7 mouse cellular contexts compared by ENCODE assay signal in the genomic region with DNA sequence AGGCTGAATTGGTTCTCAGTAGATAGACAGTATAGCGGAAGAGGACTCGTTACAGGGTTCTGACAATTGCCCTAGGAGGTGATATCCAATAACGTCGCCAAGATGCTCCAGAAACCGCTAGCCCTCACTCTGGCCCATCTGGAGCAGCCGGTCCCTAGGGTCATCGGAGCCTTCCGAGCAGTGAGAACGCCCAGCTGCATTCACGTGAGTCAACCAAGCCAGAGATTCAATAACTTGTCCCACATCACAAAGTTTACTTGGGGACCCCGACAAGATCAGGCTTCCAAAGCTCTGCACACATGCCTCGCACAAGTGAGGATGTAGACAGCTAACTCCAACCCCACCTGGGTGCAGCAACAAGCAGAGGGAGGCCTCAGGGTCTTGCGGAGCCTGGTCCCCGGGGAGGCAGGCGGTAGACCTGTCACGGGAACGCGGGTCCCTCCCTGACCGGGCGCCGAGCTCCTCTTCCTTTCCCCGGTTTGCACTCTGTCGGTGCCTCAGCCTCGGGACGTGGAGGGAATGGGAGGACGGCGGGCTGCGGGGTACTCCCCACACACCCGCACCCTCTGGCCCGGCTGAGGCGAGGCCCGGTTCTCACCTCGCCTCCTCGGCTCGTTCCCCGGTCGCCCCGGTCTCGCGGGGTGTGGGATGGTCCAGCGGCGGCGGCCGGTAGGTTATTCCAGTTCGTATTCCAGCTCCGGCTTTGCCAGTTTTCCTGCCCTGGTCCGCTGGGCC. TPM values are rescaled to one million over a fixed set of nuclear protein-coding genes. Genes with fewer than 3 reads are reported as not detected.
A peak's percentile ranks its signal among the peaks of the same experiment; 100 is the strongest.
DNase-seq lines count a peak whose midpoint lies in the region; ATAC-seq and TF ChIP-seq lines count a peak whose summit lies in the region.

No protein-coding gene starts in this region.

- no peak for TF ChIP-seq CTCF in hindbrain, postnatal 0 days (IDR thresholded peaks at IDR 0.05; ENCODE audit: low read depth)

- peaks cover 15% of the 10 kb centered on the region for H3K36me3 ChIP-seq in embryonic facial prominence, embryonic 13.5 days
- peaks cover 4% of the 10 kb centered on the region; the same call in 1 of the 2 replicates for H3K36me3 ChIP-seq in hindbrain, postnatal 0 days (ENCODE audit: insufficient read depth, low read length)
- peaks cover 17% of the 10 kb centered on the region for H3K36me3 ChIP-seq in midbrain, embryonic 14.5 days (ENCODE audit: control insufficient read depth, insufficient read depth, low read length)

- H3K9ac ChIP-seq in embryonic facial prominence, embryonic 13.5 days = peak overlapping the region; percentile 93
- H3K9ac ChIP-seq in hindbrain, postnatal 0 days (replicated peaks; ENCODE audit: low read length) = peak overlapping the region; percentile 77
- peak overlapping the region; percentile 75 for H3K9ac ChIP-seq in midbrain, embryonic 14.5 days (replicated peaks; ENCODE audit: low read length)

- H3K27ac ChIP-seq in embryonic facial prominence, embryonic 13.5 days = peak overlapping the region; percentile 84
- H3K27ac ChIP-seq in hindbrain, postnatal 0 days = peak overlapping the region; percentile 88
- H3K27ac ChIP-seq in midbrain, embryonic 14.5 days (replicated peaks; ENCODE audit: low read depth, low read length) = peak overlapping the region; percentile 90

- ATAC-seq in embryonic facial prominence, embryonic 13.5 days (ENCODE audit: insufficient number of reproducible peaks, insufficient read depth, low FRiP score, low TSS enrichment, low read depth) = peak; percentile 77
- peak; percentile 84; the same call in 1 of the 2 replicates for ATAC-seq in hindbrain, postnatal 0 days
- ATAC-seq in midbrain, embryonic 14.5 days (ENCODE audit: low FRiP score, low TSS enrichment) = peak; percentile 6

- peak overlapping the region; percentile 83 for H3K4me3 ChIP-seq in embryonic facial prominence, embryonic 13.5 days
- peak overlapping the region; percentile 85 for H3K4me3 ChIP-seq in hindbrain, postnatal 0 days (ENCODE audit: low read length)
- H3K4me3 ChIP-seq in midbrain, embryonic 14.5 days (replicated peaks; ENCODE audit: low read depth, low read length) = peak overlapping the region; percentile 80

- under 1% methylated on average over 47 of the region's 47 CpGs for WGBS in embryonic facial prominence, embryonic 13.5 days
- under 1% methylated on average over 45 of the region's 47 CpGs for WGBS in hindbrain, postnatal 0 days
- under 1% methylated on average over 47 of the region's 47 CpGs for WGBS in midbrain, embryonic 14.5 days

- peak overlapping the region; percentile 76 for H3K4me2 ChIP-seq in embryonic facial prominence, embryonic 13.5 days
- peak overlapping the region; percentile 91 for H3K4me2 ChIP-seq in hindbrain, postnatal 0 days (ENCODE audit: low read depth, low read length)
- H3K4me2 ChIP-seq in midbrain, embryonic 14.5 days (ENCODE audit: low read length) = peak overlapping the region; percentile 87

- H3K9me3 ChIP-seq in embryonic facial prominence, embryonic 13.5 days = no peaks in the 10 kb centered on the region
- H3K9me3 ChIP-seq in hindbrain, postnatal 0 days (ENCODE audit: low read length) = no peaks in the 10 kb centered on the region
- no peaks in the 10 kb centered on the region for H3K9me3 ChIP-seq in midbrain, embryonic 14.5 days (ENCODE audit: control insufficient read depth, low read length)

- no peaks in the 10 kb centered on the region for H3K27me3 ChIP-seq in embryonic facial prominence, embryonic 13.5 days
- no peaks in the 10 kb centered on the region for H3K27me3 ChIP-seq in hindbrain, postnatal 0 days (ENCODE audit: insufficient read depth, low read length)
- H3K27me3 ChIP-seq in midbrain, embryonic 14.5 days (ENCODE audit: control insufficient read depth, insufficient read depth, low read length) = no peaks in the 10 kb centered on the region

- peak; percentile 98 for DNase-seq in ovary, postnatal 10 days (ENCODE audit: low spot score)
- DNase-seq in ovary, postnatal 36 days (ENCODE audit: low spot score) = no peak
- peak; percentile 69 for DNase-seq in hindbrain, postnatal 0 days (ENCODE audit: low spot score)
- DNase-seq in midbrain, embryonic 14.5 days = no peak
- DNase-seq in testis, postnatal 14 days (ENCODE audit: low spot score) = no peak
- DNase-seq in spleen, postnatal 36 days (ENCODE audit: low spot score in 2 of 2) = no peak

- peaks cover 19% of the 10 kb centered on the region for H3K4me1 ChIP-seq in embryonic facial prominence, embryonic 13.5 days
- no peaks in the 10 kb centered on the region for H3K4me1 ChIP-seq in hindbrain, postnatal 0 days (ENCODE audit: insufficient read depth, low read length)
- H3K4me1 ChIP-seq in midbrain, embryonic 14.5 days (ENCODE audit: control insufficient read depth, insufficient read depth, low read length) = peaks cover 20% of the 10 kb centered on the region

RNA-seq across cellular contexts. Expression of a gene that starts 0.4 kb away (rescaled TPM):
- polyA plus RNA-seq in embryonic facial prominence, embryonic 13.5 days (2015; fragmentation: Nextera tagmentation; extraction: Ambion mirVana) = 50.9 and 53.2 TPM in 2 replicates
- 20.8 and 21.1 TPM in 2 replicates for total RNA-seq in hindbrain, postnatal 0 days (2014; rRNA removed)
- polyA plus RNA-seq in hindbrain, postnatal 0 days (2015; fragmentation: Nextera tagmentation; extraction: Ambion mirVana) = 37.0 and 38.5 TPM in 2 replicates
- 40.8 and 42.4 TPM in 2 replicates for polyA plus RNA-seq in midbrain, embryonic 14.5 days (2014; fragmentation: Nextera tagmentation; extraction: Ambion mirVana)

RNA-seq across cellular contexts. Expression of a gene that starts 0.5 kb away (rescaled TPM):
- 108 and 111 TPM in 2 replicates for polyA plus RNA-seq in embryonic facial prominence, embryonic 13.5 days (2015; fragmentation: Nextera tagmentation; extraction: Ambion mirVana)
- total RNA-seq in hindbrain, postnatal 0 days (2014; rRNA removed) = 39.6 and 41.7 TPM in 2 replicates
- polyA plus RNA-seq in hindbrain, postnatal 0 days (2015; fragmentation: Nextera tagmentation; extraction: Ambion mirVana) = 69.5 and 69.7 TPM in 2 replicates
- polyA plus RNA-seq in midbrain, embryonic 14.5 days (2014; fragmentation: Nextera tagmentation; extraction: Ambion mirVana) = 91.9 and 107 TPM in 2 replicates

RNA-seq across cellular contexts. Expression of a gene that starts 30.5 kb away (rescaled TPM):
- 56.3 and 56.4 TPM in 2 replicates for polyA plus RNA-seq in embryonic facial prominence, embryonic 13.5 days (2015; fragmentation: Nextera tagmentation; extraction: Ambion mirVana)
- total RNA-seq in hindbrain, postnatal 0 days (2014; rRNA removed) = 33.1 and 33.2 TPM in 2 replicates
- 31.2 and 37.0 TPM in 2 replicates for polyA plus RNA-seq in hindbrain, postnatal 0 days (2015; fragmentation: Nextera tagmentation; extraction: Ambion mirVana)
- polyA plus RNA-seq in midbrain, embryonic 14.5 days (2014; fragmentation: Nextera tagmentation; extraction: Ambion mirVana) = 34.1 and 40.1 TPM in 2 replicates

Comparison
In these comparisons a context has a peak if more than half of its experiments do, and no peak if none do; other contexts are left out.
1. DNase-seq: peak in ovary, postnatal 10 days (single experiment) and hindbrain, postnatal 0 days (single experiment); none in ovary, postnatal 36 days (single experiment), midbrain, embryonic 14.5 days (single experiment), testis, postnatal 14 days (single experiment) and spleen, postnatal 36 days (0 of 2).
2. ATAC-seq: peak in every context shown above with its lines; median percentile 84 in hindbrain, postnatal 0 days; 77 in embryonic facial prominence, embryonic 13.5 days; 6 in midbrain, embryonic 14.5 days.
3. Peak in every context shown above with its lines, with median percentiles within 50 percentile points of each other: H3K27ac ChIP-seq, H3K4me2 ChIP-seq, H3K4me3 ChIP-seq and H3K9ac ChIP-seq.